Mouse (Mus musculus): Measurements from ENCODE around the gene Abcb8. TPM values are rescaled to one million over a fixed set of nuclear protein-coding genes. Genes with fewer than 3 reads are reported as not detected.

The Abcb8 gene
- polyA plus RNA-seq, 1 experiment from 2014 or later = 54.4 TPM

- Histone ChIP-seq H3K36me3 (peaks cover 29% of the 10 kb centered on the region), H3K27ac (0 out of 2 replicates have a peak overlapping the region, but pooled peaks have one; percentile 36), H3K27me3 (no peaks in the 10 kb centered on the region), H3K4me1 (replicated peaks) (peaks cover 51% of the 10 kb centered on the region), H3K9ac (0 out of 2 replicates have a peak overlapping the region, but pooled peaks have one; percentile 8), H3K4me3 (peak overlapping the region; percentile 82; the same call in 1 of the 2 replicates), H3K4me2 (peak overlapping the region; percentile 87), H3K9me3 (replicated peaks) (no peaks in the 10 kb centered on the region)
- no peak for ATAC-seq (replicated peaks; ENCODE audit: insufficient number of reproducible peaks, insufficient read depth, low FRiP score, low read depth)
- 37% methylated on average over 12 of the region's 12 CpGs for WGBS
Observed at GRCm38 (mm10) chr5:24427285-24427633, 33.8 kb downstream of the Abcb8 start.

- WGBS = 17% methylated on average over 15 of the region's 15 CpGs
- no peak overlapping the region for H3K9ac ChIP-seq
- 0 out of 2 replicates have a peak overlapping the region, but pooled peaks have one; percentile 7 for H3K4me3 ChIP-seq
- peaks cover 36% of the 10 kb centered on the region for H3K36me3 ChIP-seq
- H3K4me2 ChIP-seq = peak overlapping the region; percentile 20; the same call in 1 of the 2 replicates
- no peaks in the 10 kb centered on the region for H3K27me3 ChIP-seq
- H3K9me3 ChIP-seq (replicated peaks) = no peaks in the 10 kb centered on the region
- no peak overlapping the region for H3K27ac ChIP-seq
- peaks cover 43% of the 10 kb centered on the region for H3K4me1 ChIP-seq (replicated peaks)
- no peak for ATAC-seq (replicated peaks; ENCODE audit: insufficient number of reproducible peaks, insufficient read depth, low FRiP score, low read depth)
Observed at GRCm38 (mm10) chr5:24427981-24428402, 34.5 kb downstream of the Abcb8 start.

DNA sequence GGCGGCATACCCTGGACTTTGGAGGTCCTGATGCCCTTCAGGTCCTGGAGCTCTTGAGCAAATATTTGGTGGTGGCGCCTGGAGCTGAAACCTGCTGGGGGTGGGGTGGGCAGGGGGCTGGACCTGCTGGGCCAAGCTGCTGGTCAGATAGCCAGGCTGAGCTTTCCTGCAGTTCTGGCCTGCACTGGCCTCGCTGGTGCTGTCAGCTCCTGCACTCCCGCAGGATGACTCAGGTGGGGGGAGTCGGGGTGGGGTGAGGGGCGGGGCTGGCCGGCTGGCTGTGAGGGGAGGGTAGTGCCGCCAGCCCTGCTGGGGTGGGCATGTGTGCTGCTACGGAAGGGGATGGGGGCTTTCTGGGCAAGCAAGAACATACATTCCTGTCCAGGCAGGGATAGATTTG lies 35.1 kb downstream of the Abcb8 start:
- H3K9ac ChIP-seq = no peak overlapping the region
- H3K27me3 ChIP-seq = no peaks in the 10 kb centered on the region
- H3K4me3 ChIP-seq = no peak overlapping the region
- H3K9me3 ChIP-seq (replicated peaks) = no peaks in the 10 kb centered on the region
- H3K4me2 ChIP-seq = 0 out of 2 replicates have a peak overlapping the region, but pooled peaks have one; percentile 20
- 19% methylated on average over 9 of the region's 9 CpGs for WGBS
- H3K27ac ChIP-seq = no peak overlapping the region
- ATAC-seq (replicated peaks; ENCODE audit: insufficient number of reproducible peaks, insufficient read depth, low FRiP score, low read depth) = no peak
- H3K36me3 ChIP-seq = peaks cover 41% of the 10 kb centered on the region
- peaks cover 45% of the 10 kb centered on the region for H3K4me1 ChIP-seq (replicated peaks)

GRCm38 (mm10) chr5:24433993-24434392 lies 40.5 kb downstream of the Abcb8 start:
- ATAC-seq (replicated peaks; ENCODE audit: insufficient number of reproducible peaks, insufficient read depth, low FRiP score, low read depth) = no peak
- WGBS = 84% methylated on average over 8 of the region's 8 CpGs
- Histone ChIP-seq H3K4me2 (no peak overlapping the region), H3K27ac (no peak overlapping the region), H3K9ac (no peak overlapping the region), H3K9me3 (replicated peaks) (no peaks in the 10 kb centered on the region), H3K27me3 (no peaks in the 10 kb centered on the region), H3K36me3 (peaks cover 90% of the 10 kb centered on the region), H3K4me3 (no peak overlapping the region), H3K4me1 (replicated peaks) (peaks cover 7% of the 10 kb centered on the region; the same call in 1 of the 2 replicates)

GRCm38 (mm10) chr5:24441187-24441586 lies 47.7 kb downstream of the Abcb8 start:
- no peak overlapping the region for H3K4me3 ChIP-seq
- peaks cover 27% of the 10 kb centered on the region for H3K4me1 ChIP-seq (replicated peaks)
- H3K9ac ChIP-seq = no peak overlapping the region
- no peaks in the 10 kb centered on the region for H3K9me3 ChIP-seq (replicated peaks)
- peaks cover 62% of the 10 kb centered on the region for H3K36me3 ChIP-seq
- 88% methylated on average over 8 of the region's 8 CpGs for WGBS
- H3K27ac ChIP-seq = no peak overlapping the region
- no peak for ATAC-seq (replicated peaks; ENCODE audit: insufficient number of reproducible peaks, insufficient read depth, low FRiP score, low read depth)
- H3K27me3 ChIP-seq = no peaks in the 10 kb centered on the region
- no peak overlapping the region for H3K4me2 ChIP-seq

DNA sequence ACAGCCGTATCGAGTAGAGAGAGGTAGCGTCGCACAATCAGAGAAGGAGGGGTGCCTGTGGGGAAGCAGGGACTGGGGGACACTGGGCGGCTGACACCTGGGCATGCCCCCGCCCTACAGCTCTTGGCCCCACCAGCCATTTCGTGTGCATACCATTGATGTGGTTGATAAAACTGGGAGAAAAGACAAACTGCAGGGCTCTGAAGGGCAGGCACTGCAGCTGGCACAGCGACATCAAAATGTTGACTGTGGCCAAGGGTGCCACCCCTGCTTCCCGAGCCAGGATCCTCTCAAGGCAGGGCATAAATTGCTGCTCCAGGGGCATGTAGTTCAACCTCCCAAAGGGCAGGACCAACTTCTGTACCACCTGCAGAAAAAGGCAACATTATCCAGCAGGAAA lies 48.6 kb downstream of the Abcb8 start:
- Histone ChIP-seq H3K27ac (no peak overlapping the region), H3K27me3 (no peaks in the 10 kb centered on the region), H3K36me3 (peaks cover 57% of the 10 kb centered on the region), H3K4me3 (no peak overlapping the region), H3K4me2 (no peak overlapping the region), H3K9me3 (replicated peaks) (no peaks in the 10 kb centered on the region), H3K4me1 (replicated peaks) (peaks cover 31% of the 10 kb centered on the region), H3K9ac (no peak overlapping the region)
- ATAC-seq (replicated peaks; ENCODE audit: insufficient number of reproducible peaks, insufficient read depth, low FRiP score, low read depth) = no peak
- WGBS = 81% methylated on average over 9 of the region's 9 CpGs

- ATAC-seq (replicated peaks; ENCODE audit: insufficient number of reproducible peaks, insufficient read depth, low FRiP score, low read depth) = no peak
- Histone ChIP-seq H3K27ac (no peak overlapping the region), H3K4me3 (no peak overlapping the region), H3K36me3 (peaks cover 46% of the 10 kb centered on the region), H3K27me3 (no peaks in the 10 kb centered on the region), H3K9ac (no peak overlapping the region), H3K4me1 (replicated peaks) (peaks cover 42% of the 10 kb centered on the region), H3K9me3 (replicated peaks) (no peaks in the 10 kb centered on the region), H3K4me2 (no peak overlapping the region)
- WGBS = 87% methylated on average over 7 of the region's 7 CpGs
Observed at GRCm38 (mm10) chr5:24443204-24443603, 49.7 kb downstream of the Abcb8 start.

GRCm38 (mm10) chr5:24443927-24444326 lies 50.5 kb downstream of the Abcb8 start:
- no peaks in the 10 kb centered on the region for H3K9me3 ChIP-seq (replicated peaks)
- H3K4me3 ChIP-seq = peak overlapping the region; percentile 82
- H3K36me3 ChIP-seq = peaks cover 39% of the 10 kb centered on the region
- H3K4me1 ChIP-seq (replicated peaks) = peaks cover 42% of the 10 kb centered on the region
- peak overlapping the region; percentile 95 for H3K27ac ChIP-seq
- 82% methylated on average over 12 of the region's 12 CpGs for WGBS
- no peaks in the 10 kb centered on the region for H3K27me3 ChIP-seq
- peak overlapping the region; percentile 86 for H3K4me2 ChIP-seq
- H3K9ac ChIP-seq = peak overlapping the region; percentile 92
- ATAC-seq (replicated peaks; ENCODE audit: insufficient number of reproducible peaks, insufficient read depth, low FRiP score, low read depth) = no peak

DNA sequence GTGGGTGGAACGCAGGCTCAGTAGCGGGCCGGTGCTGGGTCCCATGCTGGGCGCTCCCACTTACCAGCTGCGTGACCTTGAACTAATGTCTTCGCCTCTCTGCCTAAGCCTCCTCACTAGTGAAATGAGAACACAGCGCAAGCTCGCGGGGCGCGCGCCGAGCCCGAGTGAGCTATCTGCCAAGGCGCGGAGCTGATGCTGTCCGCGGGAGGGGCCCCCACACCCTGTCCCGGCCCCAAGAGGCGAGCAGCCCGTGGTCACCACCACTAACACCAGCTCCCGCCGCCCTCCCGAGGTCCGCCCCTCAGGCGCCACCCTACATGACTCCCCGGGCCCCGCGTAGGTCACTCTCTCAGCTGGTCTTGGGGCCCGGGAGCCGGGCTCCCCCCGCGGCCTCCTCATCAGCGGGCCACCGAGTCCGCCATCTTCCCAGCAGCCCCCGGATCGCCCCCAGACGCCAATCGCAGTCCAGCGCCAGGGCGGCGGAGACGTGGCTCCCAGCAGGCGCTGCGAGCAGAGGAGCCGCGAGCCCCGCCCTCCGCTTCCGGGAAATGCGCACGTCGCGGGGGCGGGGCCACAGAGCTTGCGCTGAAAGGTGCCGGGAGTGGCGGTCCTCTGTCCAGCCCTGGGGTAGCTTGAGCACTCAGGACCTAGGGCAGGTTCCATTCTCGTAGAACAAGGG lies 51.4 kb downstream of the Abcb8 start, which contains the start of gene Fastk:
Gene Fastk, minus strand, starts transcription at position 542 of the 682 bp plus-strand sequence.
- Histone ChIP-seq H3K9ac (peak within 1 kb of the TSS; percentile 92), H3K9me3 (replicated peaks) (no peaks in the 10 kb centered on the region), H3K4me1 (replicated peaks) (peaks cover 42% of the 10 kb centered on the region), H3K27ac (peak within 1 kb of the TSS; percentile 95), H3K27me3 (no peaks in the 10 kb centered on the region), H3K4me3 (peak within 1 kb of the TSS; percentile 82), H3K4me2 (peak within 1 kb of the TSS; percentile 86), H3K36me3 (peaks cover 30% of the 10 kb centered on the region; the same call in 1 of the 2 replicates)
- ATAC-seq (replicated peaks; ENCODE audit: insufficient number of reproducible peaks, insufficient read depth, low FRiP score, low read depth) = peak; percentile 85
- under 1% methylated on average over 60 of the region's 60 CpGs for WGBS

DNA sequence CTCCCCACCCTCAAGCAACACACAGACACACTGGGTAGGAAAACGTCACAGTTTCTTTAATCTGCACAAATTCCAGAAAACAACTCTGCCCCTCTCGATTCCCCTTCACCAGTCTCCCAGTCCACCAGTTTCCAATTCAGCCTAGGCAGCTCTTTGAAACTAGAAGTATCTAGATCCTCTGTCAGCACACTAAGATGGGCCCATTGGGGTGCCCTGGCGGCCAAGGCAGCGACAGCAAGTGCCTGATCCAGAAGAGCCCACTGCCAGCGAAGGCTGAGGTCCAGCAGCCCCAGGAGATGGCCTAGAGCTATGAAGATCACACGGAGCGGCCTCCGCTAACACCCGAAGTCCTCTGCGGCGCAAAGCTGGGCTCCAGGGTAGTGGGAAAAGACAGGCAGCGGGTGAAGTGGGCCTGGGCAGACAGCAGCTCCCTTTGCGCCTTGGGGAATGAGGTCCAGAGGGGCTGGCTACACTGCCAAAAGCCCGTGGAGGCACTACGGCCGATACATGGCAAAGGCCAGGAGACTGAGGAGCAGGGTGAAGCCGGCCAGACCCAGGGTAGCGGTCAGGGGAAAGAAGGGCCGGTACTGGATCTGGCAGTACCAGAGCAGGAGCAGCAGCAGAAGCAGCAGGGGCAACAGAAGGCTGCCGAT lies 52.1 kb downstream of the Abcb8 start:
- Histone ChIP-seq H3K9ac (peak overlapping the region; percentile 92; the same call in 1 of the 2 replicates), H3K4me1 (replicated peaks) (peaks cover 42% of the 10 kb centered on the region), H3K9me3 (replicated peaks) (no peaks in the 10 kb centered on the region), H3K36me3 (peaks cover 27% of the 10 kb centered on the region; the same call in 1 of the 2 replicates), H3K4me3 (peak overlapping the region; percentile 82), H3K27me3 (no peaks in the 10 kb centered on the region), H3K27ac (peak overlapping the region; percentile 95), H3K4me2 (peak overlapping the region; percentile 86)
- ATAC-seq (replicated peaks; ENCODE audit: insufficient number of reproducible peaks, insufficient read depth, low FRiP score, low read depth) = no peak
- WGBS = 53% methylated on average over 20 of the region's 20 CpGs

DNA sequence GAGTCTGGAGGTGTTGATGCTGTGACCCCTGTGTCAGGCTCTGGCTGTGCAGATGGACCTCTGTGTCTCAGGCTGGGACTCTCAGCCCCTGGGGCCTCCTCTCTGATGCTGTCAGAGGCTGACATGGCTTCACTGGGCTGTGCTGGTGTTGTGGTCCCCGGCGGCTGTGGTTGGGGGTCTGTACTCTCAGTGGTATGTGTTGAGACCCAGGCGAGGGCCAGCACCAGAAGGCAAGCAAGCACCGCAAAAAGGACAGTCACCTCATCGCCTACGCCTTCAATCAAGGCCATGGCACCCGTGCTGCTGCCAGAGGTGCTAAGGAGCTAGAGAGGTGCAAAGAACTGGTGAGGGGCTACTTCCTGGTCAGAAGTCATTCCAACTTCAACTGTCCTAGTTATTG lies 53.2 kb downstream of the Abcb8 start:
- Histone ChIP-seq H3K9me3 (replicated peaks) (no peaks in the 10 kb centered on the region), H3K27ac (no peak overlapping the region), H3K9ac (no peak overlapping the region), H3K36me3 (peaks cover 17% of the 10 kb centered on the region; the same call in 1 of the 2 replicates), H3K4me1 (replicated peaks) (peaks cover 47% of the 10 kb centered on the region), H3K4me3 (peak overlapping the region; percentile 75; the same call in 1 of the 2 replicates), H3K27me3 (no peaks in the 10 kb centered on the region), H3K4me2 (no peak overlapping the region; the same call in 1 of the 2 replicates)
- no peak for ATAC-seq (replicated peaks; ENCODE audit: insufficient number of reproducible peaks, insufficient read depth, low FRiP score, low read depth)
- 90% methylated on average over 7 of the region's 7 CpGs for WGBS

Data from heart, embryonic 15.5 days (tissue).